8 mouse cellular contexts compared by ENCODE assay signal in the genomic region with DNA sequence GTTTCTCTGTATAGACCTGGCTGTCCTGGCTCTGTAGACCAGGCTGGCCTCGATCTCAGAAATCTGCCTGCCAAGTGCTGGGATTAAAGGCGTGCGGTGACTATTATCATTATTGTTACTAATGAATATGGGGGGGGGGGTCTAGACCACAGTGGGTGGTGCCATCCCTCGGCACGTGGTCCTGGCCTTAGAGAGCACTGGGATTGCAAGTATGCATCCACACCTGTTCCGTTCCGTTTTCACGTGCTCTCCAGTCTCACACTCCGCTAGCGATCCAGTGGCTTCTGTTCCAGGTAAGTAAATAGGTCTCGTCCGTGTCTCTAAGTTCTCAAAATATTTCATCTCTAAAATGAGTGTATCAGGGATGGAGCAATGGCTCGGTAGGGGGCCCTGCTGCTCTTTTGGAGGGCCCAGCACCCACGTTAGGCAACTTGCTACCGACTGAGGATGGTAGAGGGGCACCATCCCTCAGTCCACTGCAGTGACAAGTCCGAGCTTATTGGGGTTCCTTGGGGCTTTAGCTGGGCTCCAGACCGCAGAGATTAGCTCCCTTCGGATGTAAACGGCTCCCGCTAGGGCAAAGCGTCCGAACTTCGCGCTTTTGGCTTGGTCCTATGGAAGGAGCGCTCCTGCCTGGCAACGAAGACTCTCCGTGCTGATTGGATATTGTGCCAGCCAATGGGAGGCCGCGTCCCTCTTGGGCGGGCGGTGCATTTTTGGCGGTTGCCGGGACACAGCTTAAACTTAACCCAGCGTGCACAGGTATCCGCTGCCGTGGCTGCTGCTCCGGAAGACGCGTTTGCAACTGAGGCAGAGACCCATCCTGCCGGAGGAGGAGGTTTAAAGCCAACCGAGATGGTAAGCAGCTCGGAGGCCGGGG. TPM values are rescaled to one million over a fixed set of nuclear protein-coding genes. Genes with fewer than 3 reads are reported as not detected.
DNase-seq lines count a peak whose midpoint lies in the region; ATAC-seq lines count a peak whose summit lies in the region.

TSS of gene Mns1 (plus strand) at position 190 of the 880 bp plus-strand sequence.

- H3K27ac ChIP-seq in hindbrain, embryonic 11.5 days (ENCODE audit: low read depth, low read length): peak within 1 kb of the TSS; percentile 58; the same call in 1 of the 2 replicates

- ATAC-seq in hindbrain, embryonic 11.5 days (ENCODE audit: low FRiP score): peak; percentile 98

- H3K4me3 ChIP-seq in hindbrain, embryonic 11.5 days (ENCODE audit: low read depth, low read length): peak within 1 kb of the TSS; percentile 62

- H3K9ac ChIP-seq in hindbrain, embryonic 11.5 days (ENCODE audit: low read depth, low read length): peak within 1 kb of the TSS; percentile 58

- no peaks in the 10 kb centered on the region for H3K36me3 ChIP-seq in hindbrain, embryonic 11.5 days (ENCODE audit: control insufficient read depth, insufficient read depth, low read length)

- H3K4me2 ChIP-seq in hindbrain, embryonic 11.5 days (replicated peaks; ENCODE audit: low read depth, low read length): peak within 1 kb of the TSS; percentile 81

- H3K9me3 ChIP-seq in hindbrain, embryonic 11.5 days (ENCODE audit: control insufficient read depth, low read length): no peaks in the 10 kb centered on the region

- WGBS in hindbrain, embryonic 11.5 days: 2% methylated on average over 43 of the region's 43 CpGs

- H3K4me1 ChIP-seq in hindbrain, embryonic 11.5 days (replicated peaks; ENCODE audit: control insufficient read depth, insufficient read depth, low read length): 0 out of 2 replicates have a peak, but pooled peaks cover 2% of the 10 kb centered on the region

- DNase-seq in Muller cell, postnatal 12 days (ENCODE audit: inconsistent ontology term): peak; percentile 90
- DNase-seq in cerebellum, adult 9-11 months: peak; percentile 86
- DNase-seq in frontal cortex, adult 2 months (ENCODE audit: extremely low spot score in 1 of 2, low spot score in 1 of 2): peak; percentile 91 to 96
- peak; percentile 94 for DNase-seq in hindbrain, embryonic 11.5 days (ENCODE audit: low spot score)
- DNase-seq in layer of hippocampus, postnatal 10 days (ENCODE audit: low spot score in 2 of 2): peak; percentile 94 to 96
- peak; percentile 96 for DNase-seq in lung, postnatal 10 days
- DNase-seq in ovary, postnatal 36 days (ENCODE audit: low spot score): peak; percentile 91
- peak; percentile 96 for DNase-seq in thymus, postnatal 25 days

- no peaks in the 10 kb centered on the region for H3K27me3 ChIP-seq in hindbrain, embryonic 11.5 days (ENCODE audit: control insufficient read depth, insufficient read depth, low read length)

RNA-seq across cellular contexts. Expression of gene Mns1, which starts in this region (rescaled TPM):
- polyA plus RNA-seq in frontal cortex, adult 2 months (2012; rRNA removed): 2.3 and 2.5 TPM in 2 replicates
- polyA plus RNA-seq in hindbrain, embryonic 11.5 days (2014; fragmentation: Nextera tagmentation; extraction: Ambion mirVana): 45.6 and 49.5 TPM in 2 replicates
- total RNA-seq in layer of hippocampus, postnatal 10 days (2021): 1 to 10 TPM; 2.9 TPM

Comparison
In these comparisons a context has a peak if more than half of its experiments do, and no peak if none do; other contexts are left out.
1. Peak in every context shown above with its lines: DNase-seq, ATAC-seq, H3K4me3 ChIP-seq and H3K27ac ChIP-seq.
2. RNA of gene Mns1 (polyA plus RNA-seq): 45.6 to 49.5 TPM in hindbrain, embryonic 11.5 days; 2.3 to 2.5 TPM in frontal cortex, adult 2 months; every median in the first group is over 10 times any median in the second.